Mouse (Mus musculus): ENCODE measurements at regions not wholly inside any gene's neighbourhood (a gene's known extent, or its start where the extent isn't known, plus 50 kb on each side); places are given as distances from the start of the nearest gene placed in this dataset.

GRCm38 (mm10) chr15:64519207-64519628 is 298.3 kb upstream of the Gm21798 start:
- no peak for DNase-seq (ENCODE audit: low read depth, low spot score)

GRCm38 (mm10) chr15:64520568-64520967 is 296.9 kb upstream of the Gm21798 start:
- no peak for DNase-seq (ENCODE audit: low read depth, low spot score)

GRCm38 (mm10) chr15:64532260-64533120 is 285.0 kb upstream of the Gm21798 start:
- DNase-seq (ENCODE audit: low read depth, low spot score): no peak

GRCm38 (mm10) chr15:64533169-64533795 is 284.2 kb upstream of the Gm21798 start:
- no peak for DNase-seq (ENCODE audit: low read depth, low spot score)

- no peak for DNase-seq (ENCODE audit: low read depth, low spot score)
These were observed 283.3 kb upstream of the Gm21798 start for GRCm38 (mm10) chr15:64534166-64534565.

- no peak for DNase-seq (ENCODE audit: low read depth, low spot score)
These were observed 282.3 kb upstream of the Gm21798 start for GRCm38 (mm10) chr15:64535160-64535559.

- no peak for DNase-seq (ENCODE audit: low read depth, low spot score)
These were observed 276.1 kb upstream of the Gm21798 start for GRCm38 (mm10) chr15:64541395-64541794.

- DNase-seq (ENCODE audit: low read depth, low spot score): no peak
These were observed 275.1 kb upstream of the Gm21798 start for GRCm38 (mm10) chr15:64542250-64542901.

GRCm38 (mm10) chr15:64542908-64543307 is 274.6 kb upstream of the Gm21798 start:
- DNase-seq (ENCODE audit: low read depth, low spot score): no peak

- no peak for DNase-seq (ENCODE audit: low read depth, low spot score)
These were observed 271.5 kb upstream of the Gm21798 start for GRCm38 (mm10) chr15:64546035-64546434.

- DNase-seq (ENCODE audit: low read depth, low spot score): no peak
These were observed 260.0 kb upstream of the Gm21798 start for GRCm38 (mm10) chr15:64557540-64557939.

- DNase-seq (ENCODE audit: low read depth, low spot score): no peak
These were observed 259.3 kb upstream of the Gm21798 start for GRCm38 (mm10) chr15:64558220-64558619.

- DNase-seq (ENCODE audit: low read depth, low spot score): no peak
These were observed 254.9 kb upstream of the Gm21798 start for GRCm38 (mm10) chr15:64562431-64563111.

- no peak for DNase-seq (ENCODE audit: low read depth, low spot score)
These were observed 252.8 kb upstream of the Gm21798 start for GRCm38 (mm10) chr15:64564703-64565102.

GRCm38 (mm10) chr15:64576891-64577535 is 240.5 kb upstream of the Gm21798 start:
- DNase-seq (ENCODE audit: low read depth, low spot score): no peak

GRCm38 (mm10) chr15:64578991-64579390 is 238.5 kb upstream of the Gm21798 start:
- DNase-seq (ENCODE audit: low read depth, low spot score): no peak

GRCm38 (mm10) chr15:64580481-64580880 is 237.0 kb upstream of the Gm21798 start:
- no peak for DNase-seq (ENCODE audit: low read depth, low spot score)

GRCm38 (mm10) chr15:64581046-64581445 is 236.4 kb upstream of the Gm21798 start:
- no peak for DNase-seq (ENCODE audit: low read depth, low spot score)

- no peak for DNase-seq (ENCODE audit: low read depth, low spot score)
These were observed 233.4 kb upstream of the Gm21798 start for GRCm38 (mm10) chr15:64584129-64584528.

- no peak for DNase-seq (ENCODE audit: low read depth, low spot score)
These were observed 230.7 kb upstream of the Gm21798 start for GRCm38 (mm10) chr15:64586776-64587175.

Measured in CD4-positive, CD25-positive, alpha-beta regulatory T cell, adult 2 months (primary cell).